Mouse (Mus musculus) retina, embryonic 14.5 days (tissue): ENCODE measurements around the gene Tsc1.

ENCODE experiments used
- DNase-seq: peaks from one replicate; pipeline ENCODE4 v3.0.0-alpha.2; 2015; ENCODE audit warnings: low spot score

The Tsc1 gene

DNA sequence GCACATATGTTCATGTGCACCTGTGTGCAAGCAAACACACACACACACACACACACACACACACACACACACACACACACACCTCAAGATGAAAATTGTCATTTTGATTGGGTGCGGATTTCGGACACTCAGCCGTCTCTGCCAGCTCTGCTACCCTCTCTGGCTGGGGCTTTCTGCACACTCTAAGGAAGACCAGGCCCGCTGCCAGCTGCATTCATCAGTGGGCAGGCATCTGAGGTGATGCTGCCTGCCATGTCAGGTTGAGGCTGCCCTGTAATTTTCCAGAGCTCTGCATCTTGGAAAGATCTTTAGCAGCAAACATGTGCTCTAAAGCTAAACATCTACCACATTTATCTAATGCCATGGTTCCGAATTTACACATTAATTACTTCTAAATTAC is 96.1 kb downstream of the Tsc1 start:
- DNase-seq: no peak

DNA sequence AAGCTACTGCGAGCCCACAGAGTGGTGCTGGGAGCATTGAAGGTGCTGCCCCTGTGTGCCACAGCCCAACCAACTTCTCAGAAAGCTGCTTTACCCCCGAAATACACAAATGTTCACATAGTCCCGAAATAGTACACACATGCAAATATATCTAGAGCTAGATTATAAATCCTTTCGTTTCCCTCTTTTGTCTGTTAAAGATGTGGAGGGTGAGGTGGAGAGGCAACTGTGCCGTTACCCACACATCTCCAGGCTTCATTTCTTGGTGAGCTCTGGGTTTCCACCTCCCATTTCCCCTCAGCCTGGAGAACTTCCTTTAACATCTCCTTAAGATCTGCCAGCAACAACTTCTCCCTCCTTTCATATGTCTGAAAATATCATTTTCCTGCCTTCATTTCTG is 99.1 kb downstream of the Tsc1 start:
- DNase-seq: no peak
